Mouse (Mus musculus) E14TG2a.4 (cell line): ENCODE results near the gene Kat5.

Experiments used
- CTCF ChIP-seq: conservative IDR thresholded peaks from 2 replicates; pipeline ENCODE4 v1.5.1; 2014; ENCODE audit warnings: low read length
- NANOG ChIP-seq: IDR thresholded peaks from 2 replicates; pipeline ENCODE4 v1.6.1; 2014; ENCODE audit warnings: borderline replicate concordance, low read length, mixed read lengths

DNA sequence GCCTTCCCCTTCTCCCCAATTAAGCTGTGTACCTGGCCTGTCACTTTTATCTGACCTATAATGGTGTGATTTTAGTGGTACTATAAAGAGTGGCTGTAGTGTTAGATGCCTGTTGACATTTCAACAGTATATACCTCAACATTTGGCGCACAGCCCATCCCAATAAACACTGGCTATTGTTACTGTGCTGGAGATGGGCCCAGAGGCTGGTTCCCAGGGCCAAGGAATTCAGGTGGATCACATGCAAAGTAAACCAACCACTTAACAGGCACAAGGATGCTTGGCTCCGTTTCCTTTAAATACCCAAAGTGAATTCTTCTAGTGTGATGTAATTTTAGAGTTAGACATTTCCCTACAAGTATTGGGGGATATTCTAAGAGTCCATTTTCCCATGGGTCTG, 4.9 kb upstream of the Kat5 start:
- TF ChIP-seq CTCF (no peak), NANOG (no peak)
